Mouse (Mus musculus): ENCODE data around the gene C1ra. TPM values are rescaled to one million over a fixed set of nuclear protein-coding genes. Genes with fewer than 3 reads are reported as not detected.
A peak's percentile ranks its signal among the peaks of the same experiment; 100 is the strongest.
"Not testable (repeated sequence)": the region's sequence is repeated elsewhere in the genome, so short reads cannot be mapped to it uniquely, and the experiment has no call there.

Gene C1ra
- total RNA-seq (2014; fragmentation: Nextera tagmentation) (not detected in 2 replicates), total RNA-seq (2017) (0.05 and 0.06 TPM in 2 replicates), polyA plus RNA-seq (2012) (not detected in 2 replicates)

DNA sequence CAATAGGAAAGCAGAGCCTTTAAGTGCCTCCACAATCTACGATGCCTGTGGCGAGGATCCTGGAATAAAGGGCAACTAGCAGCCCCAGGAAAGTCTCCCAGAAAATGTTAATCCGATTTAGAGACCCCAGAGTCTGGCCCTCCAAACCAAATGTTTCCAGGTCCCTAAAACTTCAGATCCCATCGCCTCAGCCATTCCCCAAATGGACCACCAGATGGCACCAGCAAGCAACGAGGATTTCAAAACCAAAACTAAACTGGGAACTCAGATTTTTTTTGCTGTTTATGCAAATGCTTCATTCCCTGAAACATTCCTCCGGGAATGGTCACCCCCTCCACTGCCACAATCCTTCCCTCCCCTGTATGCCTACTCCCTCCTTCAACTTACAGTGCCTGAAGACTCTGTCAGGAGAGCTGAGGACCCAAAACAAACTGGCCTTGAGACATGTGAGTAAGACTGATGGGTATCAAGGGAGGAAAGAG is at the start of gene C1ra:
C1ra (plus strand) TSS at position 51 of the 482 bp plus-strand sequence.
- no peak for ATAC-seq (ENCODE audit: extremely low read depth, insufficient number of reproducible peaks, low FRiP score, poor library complexity, severe bottlenecking)
- no peak for DNase-seq (ENCODE audit: low spot score)
- 0 out of 2 replicates have a peak, but pooled peaks cover 2% of the 10 kb centered on the region for H3K4me1 ChIP-seq (ENCODE audit: insufficient read depth, low read depth, low read length)
- H3K9me3 ChIP-seq (replicated peaks), result no peaks in the 10 kb centered on the region
- H3K27me3 ChIP-seq (ENCODE audit: insufficient read depth, low read length), result peaks cover 5% of the 10 kb centered on the region; the same call in 1 of the 2 replicates
- no peaks in the 10 kb centered on the region for H3K36me3 ChIP-seq (replicated peaks)
- no peak within 1 kb of the TSS for H3K4me3 ChIP-seq (ENCODE audit: low read depth, low read length)
- no peak for TF ChIP-seq GATA1 (IDR thresholded peaks at IDR 0.05; ENCODE audit: borderline replicate concordance, low read length)
- peak; percentile 15; the same call in 1 of the 2 replicates for TF ChIP-seq CTCF (IDR thresholded peaks at IDR 0.05; ENCODE audit: low read depth, low read length)

DNA sequence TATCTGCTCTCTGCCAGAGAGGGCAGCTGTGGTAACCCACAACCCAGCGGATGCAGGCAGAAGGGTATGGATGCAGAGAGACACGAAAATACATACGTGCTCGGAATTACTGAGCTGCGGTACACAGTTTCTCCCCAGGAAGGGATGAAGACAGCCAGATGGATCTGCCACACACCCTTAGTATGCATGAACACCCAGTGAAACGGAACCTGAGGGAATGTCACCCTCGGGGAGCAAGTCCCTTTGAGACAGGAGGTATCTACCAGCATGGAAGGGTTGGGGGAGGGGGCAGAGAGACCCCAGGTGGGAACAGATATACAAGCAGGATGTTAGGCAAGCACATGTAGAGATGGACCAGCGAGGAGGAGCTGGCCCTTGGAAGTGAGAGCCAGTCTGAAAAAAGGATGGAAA is 48.3 kb upstream of the C1ra start:
- H3K9me3 ChIP-seq (replicated peaks), result no peaks in the 10 kb centered on the region
- ATAC-seq (ENCODE audit: extremely low read depth, insufficient number of reproducible peaks, low FRiP score, poor library complexity, severe bottlenecking), result no peak

DNA sequence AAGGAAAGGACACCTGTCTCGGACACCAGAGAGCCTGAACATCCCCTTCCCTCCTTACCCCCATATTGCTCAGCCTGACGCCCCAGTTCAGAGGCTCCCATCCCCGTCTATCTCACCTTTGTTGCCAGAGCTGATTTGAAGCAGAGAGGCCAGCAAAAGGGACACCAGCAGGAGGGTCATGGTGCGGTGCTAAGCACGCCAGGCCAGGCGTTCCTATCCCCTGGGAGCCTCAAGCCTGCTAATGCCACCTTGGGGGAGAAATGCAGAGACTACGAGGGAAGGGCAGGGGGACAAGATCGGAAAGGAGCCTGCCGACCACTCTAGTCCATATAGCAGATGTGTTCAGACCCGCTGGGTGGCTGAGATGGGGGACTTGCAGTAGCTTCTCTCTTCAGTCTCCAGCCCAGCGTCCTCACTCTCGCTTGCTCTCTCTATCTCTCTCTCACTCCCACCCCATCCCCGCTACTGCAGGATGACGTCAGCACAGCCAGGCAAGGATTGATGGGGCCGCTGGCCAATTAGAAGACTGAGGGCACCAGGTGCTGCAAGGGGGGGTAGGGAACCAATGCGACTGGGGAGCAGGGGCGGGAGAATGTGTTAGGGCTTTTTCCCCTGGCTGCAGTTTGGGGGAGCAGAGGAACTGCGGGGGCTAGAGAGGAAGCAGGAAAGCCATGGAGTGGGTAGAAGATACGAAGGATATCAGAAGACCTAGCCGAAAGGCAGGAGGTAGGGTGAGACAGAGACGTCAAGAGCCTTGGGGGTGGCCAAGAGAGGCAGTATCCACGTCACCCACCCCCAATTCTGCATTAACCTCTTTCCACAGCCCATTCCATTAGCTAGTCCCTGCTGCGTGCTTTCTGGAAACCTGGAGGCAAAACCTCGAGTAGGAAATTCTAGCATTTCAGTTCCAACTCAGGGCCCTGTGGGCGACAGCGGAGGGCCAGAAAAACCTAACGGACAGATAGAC is 47.6 kb upstream of the C1ra start, which contains the start of gene Clstn3:
Clstn3 (minus strand) TSS at position 490 of the 967 bp plus-strand sequence.
- H3K9me3 ChIP-seq (replicated peaks), result no peaks in the 10 kb centered on the region
- DNase-seq (ENCODE audit: low spot score) (peak; percentile 20), ATAC-seq (ENCODE audit: extremely low read depth, insufficient number of reproducible peaks, low FRiP score, poor library complexity, severe bottlenecking) (no peak)
- peaks cover 57% of the 10 kb centered on the region for H3K27me3 ChIP-seq (ENCODE audit: insufficient read depth, low read length)
- H3K4me1 ChIP-seq (ENCODE audit: insufficient read depth, low read depth, low read length), result peaks cover 9% of the 10 kb centered on the region
- no peaks in the 10 kb centered on the region for H3K36me3 ChIP-seq (replicated peaks)
- H3K4me3 ChIP-seq (ENCODE audit: low read depth, low read length), result no peak within 1 kb of the TSS
- TF ChIP-seq CTCF (IDR thresholded peaks at IDR 0.05; ENCODE audit: low read depth, low read length) (no peak), POLR2AphosphoS5 (IDR thresholded peaks at IDR 0.05; ENCODE audit: insufficient replicate concordance, low read depth, low read length) (no peak), TAL1 (conservative IDR thresholded peaks at IDR 0.05; ENCODE audit: low read depth, low read length) (no peak), GATA2 (IDR thresholded peaks at IDR 0.05; ENCODE audit: borderline replicate concordance, low read depth, low read length) (no peak), GATA1 (IDR thresholded peaks at IDR 0.05; ENCODE audit: borderline replicate concordance, low read length) (no peak)

More for the DNA sequence above, 48.3 kb upstream of the C1ra start:
- no peak for DNase-seq (ENCODE audit: low spot score)
- Histone ChIP-seq H3K4me3 (ENCODE audit: low read depth, low read length) (no peak overlapping the region), H3K36me3 (replicated peaks) (no peaks in the 10 kb centered on the region), H3K4me1 (ENCODE audit: insufficient read depth, low read depth, low read length) (peaks cover 16% of the 10 kb centered on the region), H3K27me3 (ENCODE audit: insufficient read depth, low read length) (peaks cover 58% of the 10 kb centered on the region)
- TF ChIP-seq GATA2 (IDR thresholded peaks at IDR 0.05; ENCODE audit: borderline replicate concordance, low read depth, low read length) (no peak), CTCF (IDR thresholded peaks at IDR 0.05; ENCODE audit: low read depth, low read length) (no peak), TAL1 (conservative IDR thresholded peaks at IDR 0.05; ENCODE audit: low read depth, low read length) (no peak), GATA1 (IDR thresholded peaks at IDR 0.05; ENCODE audit: borderline replicate concordance, low read length) (no peak), POLR2AphosphoS5 (IDR thresholded peaks at IDR 0.05; ENCODE audit: insufficient replicate concordance, low read depth, low read length) (no peak)

DNA sequence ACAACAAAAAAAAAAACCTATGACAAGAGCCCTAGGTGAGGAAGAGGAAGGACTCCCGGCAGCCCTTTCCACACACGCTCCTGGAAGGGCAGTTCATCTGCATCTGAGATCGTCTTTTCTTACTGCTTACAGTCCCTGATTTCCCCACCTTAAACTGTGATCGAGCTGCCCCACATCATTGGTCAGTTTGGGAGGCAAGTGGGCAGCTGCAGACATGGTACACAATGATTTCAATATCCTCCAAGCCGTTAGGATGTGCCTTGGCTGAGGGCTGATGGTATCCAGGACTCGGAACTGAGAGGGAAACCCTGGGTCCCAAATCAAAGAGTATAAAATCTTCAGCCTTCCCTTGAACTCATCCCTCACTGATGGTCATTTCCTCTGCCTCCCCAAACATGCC is 46.9 kb upstream of the C1ra start:
- H3K9me3 ChIP-seq (replicated peaks), result no peaks in the 10 kb centered on the region

DNA sequence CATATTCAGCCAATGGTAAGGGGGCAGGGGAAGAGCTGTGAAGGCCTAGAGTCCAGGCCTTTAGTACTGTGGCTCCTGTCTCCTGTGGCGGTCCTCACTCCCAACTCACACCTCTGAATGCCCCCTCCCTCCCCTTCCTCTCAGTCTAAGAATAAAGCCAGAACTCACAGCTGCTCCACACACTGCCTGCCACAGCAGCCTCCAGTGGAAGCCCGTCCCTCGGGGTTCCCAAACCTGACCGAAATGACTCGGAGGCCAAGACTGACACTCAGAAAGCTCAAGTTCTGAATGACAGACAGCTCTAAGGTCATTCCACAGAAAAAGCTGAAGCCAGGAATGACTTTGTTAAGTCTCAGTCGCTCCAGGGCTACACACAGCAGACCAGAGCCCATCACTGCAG is 46.5 kb upstream of the C1ra start:
- no peak for TF ChIP-seq GATA1 (IDR thresholded peaks at IDR 0.05; ENCODE audit: borderline replicate concordance, low read length)
- no peak for TF ChIP-seq CTCF (IDR thresholded peaks at IDR 0.05; ENCODE audit: low read depth, low read length)
- TF ChIP-seq POLR2AphosphoS5 (IDR thresholded peaks at IDR 0.05; ENCODE audit: insufficient replicate concordance, low read depth, low read length), result no peak
- no peak for TF ChIP-seq GATA2 (IDR thresholded peaks at IDR 0.05; ENCODE audit: borderline replicate concordance, low read depth, low read length)
- TF ChIP-seq TAL1 (conservative IDR thresholded peaks at IDR 0.05; ENCODE audit: low read depth, low read length), result no peak
- Histone ChIP-seq H3K4me3 (ENCODE audit: low read depth, low read length) (no peak overlapping the region), H3K36me3 (replicated peaks) (no peaks in the 10 kb centered on the region), H3K27me3 (ENCODE audit: insufficient read depth, low read length) (peaks cover 47% of the 10 kb centered on the region), H3K4me1 (ENCODE audit: insufficient read depth, low read depth, low read length) (peaks cover 7% of the 10 kb centered on the region), H3K9me3 (replicated peaks) (no peaks in the 10 kb centered on the region)
- ATAC-seq (ENCODE audit: extremely low read depth, insufficient number of reproducible peaks, low FRiP score, poor library complexity, severe bottlenecking), result no peak
- DNase-seq (ENCODE audit: low spot score), result no peak

More for the DNA sequence above, 46.9 kb upstream of the C1ra start:
- peaks cover 7% of the 10 kb centered on the region for H3K4me1 ChIP-seq (ENCODE audit: insufficient read depth, low read depth, low read length)
- ATAC-seq (ENCODE audit: extremely low read depth, insufficient number of reproducible peaks, low FRiP score, poor library complexity, severe bottlenecking) (no peak), DNase-seq (ENCODE audit: low spot score) (no peak)
- H3K27me3 ChIP-seq (ENCODE audit: insufficient read depth, low read length), result peaks cover 51% of the 10 kb centered on the region
- no peak overlapping the region for H3K4me3 ChIP-seq (ENCODE audit: low read depth, low read length)
- no peaks in the 10 kb centered on the region for H3K36me3 ChIP-seq (replicated peaks)
- TF ChIP-seq CTCF (IDR thresholded peaks at IDR 0.05; ENCODE audit: low read depth, low read length), result no peak
- no peak for TF ChIP-seq GATA2 (IDR thresholded peaks at IDR 0.05; ENCODE audit: borderline replicate concordance, low read depth, low read length)
- TF ChIP-seq GATA1 (IDR thresholded peaks at IDR 0.05; ENCODE audit: borderline replicate concordance, low read length), result no peak
- TF ChIP-seq TAL1 (conservative IDR thresholded peaks at IDR 0.05; ENCODE audit: low read depth, low read length), result no peak
- TF ChIP-seq POLR2AphosphoS5 (IDR thresholded peaks at IDR 0.05; ENCODE audit: insufficient replicate concordance, low read depth, low read length), result no peak

DNA sequence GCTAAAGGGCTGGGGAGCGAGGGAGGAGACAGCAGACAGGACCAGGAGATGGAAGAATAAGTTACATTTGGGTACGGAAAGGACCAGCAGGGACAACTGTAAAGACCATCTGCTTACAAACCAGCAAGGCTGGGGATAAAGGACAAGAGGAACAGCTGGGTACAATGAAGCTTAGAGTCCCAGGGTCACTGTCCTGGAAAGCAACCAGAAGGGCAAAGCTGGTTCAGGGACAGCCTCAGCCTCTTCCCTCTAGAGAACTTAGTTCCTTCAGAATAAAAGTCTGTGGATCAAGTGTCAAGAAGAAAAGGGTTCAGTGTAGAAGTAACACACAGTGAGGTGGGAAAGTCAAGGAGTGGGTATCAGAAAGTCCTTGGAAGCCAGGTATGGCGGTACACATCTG is 41.1 kb upstream of the C1ra start:
- Histone ChIP-seq H3K4me1 (ENCODE audit: insufficient read depth, low read depth, low read length) (peaks cover 22% of the 10 kb centered on the region), H3K36me3 (replicated peaks) (no peaks in the 10 kb centered on the region), H3K27me3 (ENCODE audit: insufficient read depth, low read length) (peaks cover 3% of the 10 kb centered on the region; the same call in 1 of the 2 replicates), H3K9me3 (replicated peaks) (no peaks in the 10 kb centered on the region), H3K4me3 (ENCODE audit: low read depth, low read length) (no peak overlapping the region)
- DNase-seq (ENCODE audit: low spot score), result no peak
- no peak for TF ChIP-seq POLR2AphosphoS5 (IDR thresholded peaks at IDR 0.05; ENCODE audit: insufficient replicate concordance, low read depth, low read length)
- TF ChIP-seq CTCF (IDR thresholded peaks at IDR 0.05; ENCODE audit: low read depth, low read length), result no peak
- no peak for TF ChIP-seq GATA2 (IDR thresholded peaks at IDR 0.05; ENCODE audit: borderline replicate concordance, low read depth, low read length)
- no peak for TF ChIP-seq TAL1 (conservative IDR thresholded peaks at IDR 0.05; ENCODE audit: low read depth, low read length)
- no peak for TF ChIP-seq GATA1 (IDR thresholded peaks at IDR 0.05; ENCODE audit: borderline replicate concordance, low read length)
- ATAC-seq (ENCODE audit: extremely low read depth, insufficient number of reproducible peaks, low FRiP score, poor library complexity, severe bottlenecking), result no peak

DNA sequence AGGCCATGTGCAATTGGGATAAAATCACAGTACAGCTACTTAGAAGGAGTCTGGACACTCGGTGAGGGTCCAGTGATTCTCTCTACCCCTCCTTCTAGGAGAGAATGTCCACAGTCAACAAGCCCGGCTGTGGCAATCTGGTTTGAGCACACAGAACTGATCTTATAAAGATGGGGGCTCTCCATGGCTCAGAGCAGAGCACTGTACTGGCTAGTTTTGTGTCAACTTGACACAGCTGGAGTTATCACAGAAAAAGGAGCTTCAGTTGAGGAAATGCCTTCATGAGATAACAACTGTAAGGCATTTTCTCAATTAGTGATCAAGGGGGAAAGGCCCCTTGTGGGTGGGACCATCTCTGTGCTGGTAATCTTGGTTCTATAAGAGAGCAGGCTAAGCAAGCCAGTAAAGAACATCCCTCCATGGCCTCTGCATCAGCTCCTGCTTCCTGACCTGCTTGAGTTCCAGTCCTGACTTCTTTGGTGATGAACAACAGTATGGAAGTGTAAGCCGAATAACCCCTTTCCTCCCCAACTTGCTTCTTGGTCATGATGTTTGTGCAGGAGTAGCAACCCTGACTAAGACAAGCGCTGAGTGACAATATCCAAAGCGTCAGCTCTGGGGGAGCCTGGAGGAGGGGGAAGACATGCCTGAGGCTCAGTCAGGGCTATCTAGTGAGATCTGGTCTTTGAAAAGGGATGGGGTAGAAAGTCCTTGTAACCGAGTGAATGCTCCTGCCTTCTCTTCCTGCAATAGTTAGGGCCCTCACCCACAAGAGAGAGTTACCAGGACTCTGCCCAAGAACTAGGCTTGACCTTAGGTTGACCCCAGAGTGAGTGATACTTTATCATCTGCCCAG is 40.2 kb upstream of the C1ra start:
- not testable (repeated sequence) for DNase-seq (ENCODE audit: low spot score); H3K27me3 ChIP-seq (ENCODE audit: insufficient read depth, low read length); H3K9me3 ChIP-seq (replicated peaks); H3K36me3 ChIP-seq (replicated peaks); H3K4me3 ChIP-seq (ENCODE audit: low read depth, low read length)
- H3K4me1 ChIP-seq (ENCODE audit: insufficient read depth, low read depth, low read length), result peaks cover 22% of the 10 kb centered on the region
- peak; percentile 15; the same call in 1 of the 2 replicates for ATAC-seq (ENCODE audit: extremely low read depth, insufficient number of reproducible peaks, low FRiP score, poor library complexity, severe bottlenecking)
